Mouse (Mus musculus) heart, embryonic 16.5 days (tissue): Measurements from ENCODE around the gene Card6. TPM values are rescaled to one million over a fixed set of nuclear protein-coding genes. Genes with fewer than 3 reads are reported as not detected.

Experiments
- ATAC-seq: fragments of 200-750 bp; cut with Nextera tagmentation; replicated peaks from 2 replicates; pipeline ENCODE4 v1.8.0; 2017; ENCODE audit warnings: moderate number of reproducible peaks; ENCODE audit not compliant: insufficient read depth, low FRiP score; ENCODE audit errors: extremely low read depth
- H3K27ac ChIP-seq: fragments of 300-500 bp; sonication (generic); 2 replicates; pipeline ENCODE4 v1.5.1; 2014; ENCODE audit warnings: mild to moderate bottlenecking, low read length, control low read depth, moderate library complexity
- H3K27me3 ChIP-seq: fragments of 300-500 bp; sonication (generic); 2 replicates; pipeline ENCODE4 v1.6.1; 2014; ENCODE audit warnings: low read length, mixed read lengths; ENCODE audit not compliant: control insufficient read depth, insufficient read depth
- H3K36me3 ChIP-seq: fragments of 300-500 bp; sonication (generic); 2 replicates; pipeline ENCODE4 v1.6.1; 2014; ENCODE audit not compliant: control insufficient read depth, insufficient read depth
- H3K4me1 ChIP-seq: fragments of 300-500 bp; sonication (generic); 2 replicates; pipeline ENCODE4 v1.6.1; 2014; ENCODE audit warnings: low read length, mixed read lengths; ENCODE audit not compliant: control insufficient read depth, insufficient read depth
- H3K4me2 ChIP-seq: fragments of 300-500 bp; sonication (generic); 2 replicates; pipeline ENCODE4 v1.6.1; 2014; ENCODE audit warnings: low read depth, mild to moderate bottlenecking, control low read depth, low read length
- H3K4me3 ChIP-seq: fragments of 300-500 bp; sonication (generic); 2 replicates; pipeline ENCODE4 v1.5.1; 2014; ENCODE audit warnings: mild to moderate bottlenecking, control low read depth, low read length
- H3K9ac ChIP-seq: fragments of 300-500 bp; sonication (generic); 2 replicates; pipeline ENCODE4 v1.6.1; 2014; ENCODE audit warnings: low read length, control low read depth
- H3K9me3 ChIP-seq: fragments of 300-500 bp; sonication (generic); replicated peaks from 2 replicates; pipeline ENCODE4 v1.6.1; 2016; ENCODE audit warnings: low read length; ENCODE audit not compliant: control insufficient read depth
- WGBS: fragments of 180-500 bp; shearing (Covaris S2); extraction: QIAGEN DNeasy Blood & Tissue Kit; methylation state at CpG from one replicate; pipeline ENCODE4 v1.1.7; 2014; 5-methylcytosine and 5-hydroxymethylcytosine counted together
- polyA plus RNA-seq: library from polyadenylated mRNA; unstranded; fragments of >200 nt; fragmentation: Nextera tagmentation; extraction: Ambion mirVana; gene quantifications from 2 replicates; pipeline ENCODE4 v1.2.1, GENCODE M21; 2015

Gene Card6
- polyA plus RNA-seq, 1 experiment from 2014 or later = 1.9 TPM

- peak overlapping the region; percentile 81 for H3K27ac ChIP-seq
- peak overlapping the region; percentile 87 for H3K9ac ChIP-seq
- peak; percentile 86 for ATAC-seq
- peak overlapping the region; percentile 89 for H3K4me3 ChIP-seq
- H3K9me3 ChIP-seq = no peaks in the 10 kb centered on the region
- H3K27me3 ChIP-seq = no peaks in the 10 kb centered on the region
- no peaks in the 10 kb centered on the region for H3K36me3 ChIP-seq
- H3K4me2 ChIP-seq = peak overlapping the region; percentile 90
- WGBS = under 1% methylated on average over 60 of the region's 61 CpGs
- H3K4me1 ChIP-seq = peaks cover 16% of the 10 kb centered on the region
Measured at GRCm38 (mm10) chr15:5144021-5144778, 35.9 kb upstream of the Card6 start.

GRCm38 (mm10) chr15:5143361-5144020 lies 35.2 kb upstream of the Card6 start, which contains the start of gene Prkaa1:
Prkaa1 (plus strand) TSS chr15:5143861.
- Histone ChIP-seq H3K9ac (peak within 1 kb of the TSS; percentile 87), H3K9me3 (no peaks in the 10 kb centered on the region), H3K4me2 (peak within 1 kb of the TSS; percentile 90), H3K27me3 (no peaks in the 10 kb centered on the region), H3K4me1 (peaks cover 13% of the 10 kb centered on the region), H3K36me3 (no peaks in the 10 kb centered on the region), H3K4me3 (peak within 1 kb of the TSS; percentile 89), H3K27ac (peak within 1 kb of the TSS; percentile 86)
- under 1% methylated on average over 66 of the region's 80 CpGs for WGBS
- ATAC-seq = peak; percentile 89

GRCm38 (mm10) chr15:5142714-5143113 lies 34.4 kb upstream of the Card6 start:
- no peak for ATAC-seq
- H3K36me3 ChIP-seq = no peaks in the 10 kb centered on the region
- WGBS = 77% methylated on average over 5 of the region's 5 CpGs
- H3K4me3 ChIP-seq = no peak overlapping the region
- H3K4me2 ChIP-seq = no peak overlapping the region
- no peak overlapping the region for H3K9ac ChIP-seq
- no peaks in the 10 kb centered on the region for H3K27me3 ChIP-seq
- H3K27ac ChIP-seq = no peak overlapping the region
- peaks cover 20% of the 10 kb centered on the region for H3K4me1 ChIP-seq
- no peaks in the 10 kb centered on the region for H3K9me3 ChIP-seq

GRCm38 (mm10) chr15:5142047-5142446 lies 33.7 kb upstream of the Card6 start:
- Histone ChIP-seq H3K27ac (no peak overlapping the region), H3K4me3 (no peak overlapping the region), H3K27me3 (no peaks in the 10 kb centered on the region), H3K4me2 (no peak overlapping the region), H3K9me3 (no peaks in the 10 kb centered on the region), H3K9ac (no peak overlapping the region), H3K4me1 (peaks cover 20% of the 10 kb centered on the region), H3K36me3 (no peaks in the 10 kb centered on the region)
- ATAC-seq = no peak
- WGBS = 58% methylated on average over 5 of the region's 5 CpGs

GRCm38 (mm10) chr15:5140357-5140756 lies 32.0 kb upstream of the Card6 start:
- H3K4me1 ChIP-seq = peaks cover 17% of the 10 kb centered on the region
- H3K9ac ChIP-seq = no peak overlapping the region
- no peaks in the 10 kb centered on the region for H3K36me3 ChIP-seq
- H3K27ac ChIP-seq = no peak overlapping the region
- no peaks in the 10 kb centered on the region for H3K9me3 ChIP-seq
- no peak for ATAC-seq
- no peaks in the 10 kb centered on the region for H3K27me3 ChIP-seq
- H3K4me3 ChIP-seq = no peak overlapping the region
- no peak overlapping the region for H3K4me2 ChIP-seq

- no peaks in the 10 kb centered on the region for H3K27me3 ChIP-seq
- H3K4me2 ChIP-seq = no peak overlapping the region
- H3K9me3 ChIP-seq = no peaks in the 10 kb centered on the region
- no peak for ATAC-seq
- H3K9ac ChIP-seq = no peak overlapping the region
- H3K27ac ChIP-seq = no peak overlapping the region
- no peaks in the 10 kb centered on the region for H3K36me3 ChIP-seq
- H3K4me3 ChIP-seq = no peak overlapping the region
- 76% methylated on average over 7 of the region's 7 CpGs for WGBS
- peaks cover 12% of the 10 kb centered on the region for H3K4me1 ChIP-seq
Measured at GRCm38 (mm10) chr15:5139863-5140262, 31.5 kb upstream of the Card6 start.

- WGBS = 66% methylated on average over 2 of the region's 2 CpGs
- H3K4me1 ChIP-seq = peaks cover 7% of the 10 kb centered on the region
- H3K9ac ChIP-seq = no peak overlapping the region
- no peak overlapping the region for H3K4me3 ChIP-seq
- ATAC-seq = no peak
- no peaks in the 10 kb centered on the region for H3K9me3 ChIP-seq
- H3K27ac ChIP-seq = no peak overlapping the region
- H3K27me3 ChIP-seq = no peaks in the 10 kb centered on the region
- no peak overlapping the region for H3K4me2 ChIP-seq
- no peaks in the 10 kb centered on the region for H3K36me3 ChIP-seq
Measured at GRCm38 (mm10) chr15:5139366-5139765, 31.0 kb upstream of the Card6 start.

- Histone ChIP-seq H3K4me2 (no peak overlapping the region), H3K4me3 (no peak overlapping the region), H3K9ac (no peak overlapping the region), H3K4me1 (peaks cover 7% of the 10 kb centered on the region), H3K27ac (no peak overlapping the region), H3K36me3 (no peaks in the 10 kb centered on the region), H3K27me3 (no peaks in the 10 kb centered on the region), H3K9me3 (no peaks in the 10 kb centered on the region)
- no peak; the same call in 1 of the 2 replicates for ATAC-seq
- 54% methylated on average over 9 of the region's 9 CpGs for WGBS
Measured at GRCm38 (mm10) chr15:5138021-5138856, 29.9 kb upstream of the Card6 start.
